Mouse (Mus musculus): ENCODE results near the gene Arsg.
"Not testable (repeated sequence)": the region's sequence is repeated elsewhere in the genome, so short reads cannot be mapped to it uniquely, and the experiment has no call there.

Gene Arsg

DNA sequence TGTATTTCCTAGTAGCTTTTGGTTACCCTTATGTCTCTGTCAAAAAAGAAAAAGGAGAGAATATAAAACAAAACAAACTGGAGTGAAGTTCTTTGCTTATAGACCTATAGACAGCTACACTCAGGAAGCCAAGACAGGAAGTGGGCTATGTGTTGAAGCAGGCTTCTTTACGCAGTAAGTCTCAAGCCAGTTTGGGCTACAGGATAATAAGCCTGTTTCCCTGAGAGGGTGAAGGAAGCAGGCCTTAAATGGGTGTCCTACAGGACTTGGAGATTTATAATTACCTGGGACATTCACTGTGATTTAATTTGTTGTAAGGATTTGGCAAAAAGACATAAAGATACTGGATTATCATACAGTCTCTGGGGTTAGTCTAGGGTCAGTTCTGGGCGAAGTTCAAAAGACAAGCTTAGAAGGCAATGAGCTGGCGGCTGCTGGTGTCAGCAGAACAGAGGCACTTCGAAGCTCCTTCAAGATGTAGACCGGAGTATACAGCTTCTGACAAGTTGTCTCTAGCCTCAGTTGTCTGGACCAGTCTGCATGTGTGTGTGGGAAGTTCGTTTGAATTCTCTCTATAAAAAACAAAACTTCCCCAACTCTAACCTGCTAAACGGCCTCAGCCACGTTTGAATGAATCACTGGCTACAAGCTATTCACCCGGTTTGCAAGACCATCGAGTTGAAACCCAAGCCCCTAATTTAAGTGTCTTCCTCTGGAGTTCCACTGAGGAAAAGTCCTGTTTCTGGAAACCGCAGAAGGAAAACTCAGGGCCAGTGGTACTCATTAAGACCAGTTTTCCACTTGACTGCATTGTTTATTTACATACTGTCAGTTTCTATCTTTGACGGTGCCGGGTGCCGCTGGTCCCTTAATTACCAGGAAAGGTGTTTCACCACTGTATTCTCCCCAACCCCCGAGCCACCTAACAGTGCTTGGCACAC lies 2.0 kb upstream of the Arsg start:
- DNase-seq: no peak

DNA sequence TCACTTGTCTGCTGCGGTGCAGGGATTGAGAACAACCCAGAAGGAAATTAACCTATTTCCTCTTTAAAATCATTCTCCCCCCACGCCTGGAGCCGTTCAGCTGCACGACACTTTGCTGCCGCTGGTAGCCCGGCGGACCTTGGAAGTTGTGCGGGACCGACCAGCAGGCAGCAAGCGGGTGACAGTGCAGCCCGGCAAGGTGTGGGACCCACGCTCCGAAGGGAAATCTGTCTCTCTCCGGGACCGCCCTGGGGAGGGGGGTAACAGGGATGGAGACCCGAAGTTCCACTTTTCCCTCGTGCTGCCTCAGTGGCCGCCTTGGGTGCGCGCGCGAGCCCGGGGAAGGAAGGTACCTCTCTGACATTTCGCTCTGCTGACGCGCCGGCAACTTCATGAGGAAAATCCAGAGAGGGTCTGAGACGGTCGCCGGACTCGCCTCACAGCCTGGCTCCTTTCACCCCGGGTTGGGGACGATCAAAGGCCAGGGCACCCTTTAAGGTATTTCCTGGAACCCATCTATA lies 943 bp upstream of the Arsg start:
- peak; percentile 51 for DNase-seq

GRCm38 (mm10) chr11:109472821-109473170 lies 378 bp upstream of the Arsg start:
- no peak for DNase-seq

GRCm38 (mm10) chr11:109474086-109474742 lies 1.0 kb downstream of the Arsg start:
- no peak for DNase-seq

DNA sequence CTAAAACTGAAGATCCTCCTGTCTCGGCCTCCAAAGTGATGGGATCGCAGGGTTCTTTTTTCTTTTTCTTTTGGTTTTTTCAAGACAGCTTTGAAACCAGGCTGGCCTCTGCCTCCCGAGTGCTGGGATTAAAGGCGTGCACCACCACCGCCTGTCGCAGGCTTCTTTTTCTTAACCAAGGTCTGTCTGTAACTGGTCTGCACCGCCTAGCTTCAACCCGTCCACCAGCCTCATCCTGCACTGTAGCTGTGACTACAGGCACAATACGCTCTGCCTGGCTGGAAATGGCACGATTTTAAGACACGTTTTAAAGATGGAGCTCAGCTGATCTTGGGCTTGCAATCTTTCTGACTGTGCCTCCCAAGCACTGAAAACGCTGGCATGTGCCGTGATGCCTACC lies 1.7 kb downstream of the Arsg start:
- DNase-seq: no peak

- DNase-seq: no peak
Observed at GRCm38 (mm10) chr11:109475717-109476116, 2.5 kb downstream of the Arsg start.

DNA sequence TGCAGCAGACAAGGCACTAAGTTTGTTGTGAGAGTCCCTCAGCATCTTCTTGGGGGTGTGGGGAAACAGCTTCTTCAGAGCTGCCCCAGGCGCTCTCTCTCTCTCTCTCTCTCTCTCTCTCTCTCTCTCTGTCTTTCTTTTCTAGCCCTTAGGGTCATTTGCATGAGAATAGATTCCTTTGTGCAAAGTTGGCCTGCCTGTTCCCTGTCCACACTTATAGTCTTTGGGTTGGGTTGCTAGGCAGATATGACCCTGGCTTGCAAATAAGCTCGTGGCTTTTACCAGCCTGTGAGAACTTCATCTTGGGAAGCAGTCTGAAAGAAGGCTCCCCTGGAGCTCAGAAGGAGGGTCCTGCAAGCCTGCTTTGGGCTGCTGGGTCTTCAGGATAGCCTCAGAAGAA lies 3.1 kb downstream of the Arsg start:
- DNase-seq: no peak

DNA sequence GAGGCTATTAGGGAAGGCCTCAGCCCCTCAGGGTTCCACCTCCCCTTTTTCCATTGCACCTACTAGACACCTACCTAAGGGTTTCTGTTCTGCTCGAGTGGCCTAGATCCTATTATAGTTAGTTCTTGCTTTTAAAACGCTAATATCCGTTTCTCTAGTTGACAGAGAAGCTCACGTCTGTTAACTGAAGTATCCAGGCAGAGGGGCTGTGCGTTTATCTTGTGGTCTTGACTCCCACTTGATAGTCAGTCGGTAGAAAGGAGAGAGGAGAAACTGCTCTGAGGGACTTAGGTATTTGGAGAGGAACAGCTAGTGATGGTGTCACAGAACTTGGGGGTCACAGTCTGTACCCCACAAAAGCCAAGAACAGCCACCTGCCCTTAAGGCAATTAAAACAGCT lies 3.5 kb downstream of the Arsg start:
- no peak for DNase-seq

GRCm38 (mm10) chr11:109477606-109478380 lies 4.6 kb downstream of the Arsg start:
- DNase-seq: no peak

- no peak for DNase-seq
Observed at GRCm38 (mm10) chr11:109479575-109480285, 6.6 kb downstream of the Arsg start.

- DNase-seq: no peak
Observed at GRCm38 (mm10) chr11:109480440-109480839, 7.3 kb downstream of the Arsg start.

GRCm38 (mm10) chr11:109485398-109486045 lies 12.3 kb downstream of the Arsg start:
- no peak for DNase-seq

DNA sequence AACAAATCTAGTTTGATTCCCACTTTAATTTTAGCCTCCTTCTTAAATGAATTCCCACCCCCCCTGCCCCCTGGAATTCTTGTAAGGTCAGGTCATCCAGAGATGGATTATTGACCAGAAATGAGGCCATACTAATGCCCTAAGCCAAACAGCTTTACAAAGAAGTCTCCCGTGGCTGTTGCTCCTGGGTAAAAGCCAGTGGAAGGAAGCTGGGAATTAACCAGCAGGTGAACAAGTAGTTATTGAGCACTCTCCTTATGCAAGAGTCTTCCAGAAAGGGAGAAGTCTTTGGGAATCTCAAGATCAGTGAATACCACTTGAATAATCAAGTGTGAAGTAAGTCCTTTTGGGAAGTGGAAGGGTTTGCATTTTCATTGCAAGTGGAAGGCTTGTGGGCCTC lies 13.9 kb downstream of the Arsg start:
- no peak for DNase-seq

- DNase-seq: no peak
Observed at GRCm38 (mm10) chr11:109487991-109488684, 15.0 kb downstream of the Arsg start.

DNA sequence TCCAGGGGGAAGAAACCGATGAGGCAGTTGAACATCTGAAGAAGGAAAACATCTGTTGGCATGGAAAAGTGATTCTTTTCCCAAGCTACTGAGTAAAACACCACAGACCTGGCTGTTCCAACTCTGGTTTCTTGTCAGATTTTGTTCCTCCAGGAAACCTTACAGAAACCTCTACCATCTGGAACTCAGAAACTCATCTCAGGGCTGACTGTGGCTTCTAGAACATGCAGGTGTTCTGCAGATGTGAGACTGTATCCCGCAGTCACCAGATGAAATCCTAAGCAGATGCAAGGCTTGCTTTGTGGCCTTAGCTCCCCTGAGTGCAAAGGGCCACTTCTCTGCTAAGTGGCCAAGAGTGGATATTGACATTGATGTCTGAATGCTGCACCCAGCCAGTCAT lies 16.6 kb downstream of the Arsg start:
- DNase-seq: no peak

DNA sequence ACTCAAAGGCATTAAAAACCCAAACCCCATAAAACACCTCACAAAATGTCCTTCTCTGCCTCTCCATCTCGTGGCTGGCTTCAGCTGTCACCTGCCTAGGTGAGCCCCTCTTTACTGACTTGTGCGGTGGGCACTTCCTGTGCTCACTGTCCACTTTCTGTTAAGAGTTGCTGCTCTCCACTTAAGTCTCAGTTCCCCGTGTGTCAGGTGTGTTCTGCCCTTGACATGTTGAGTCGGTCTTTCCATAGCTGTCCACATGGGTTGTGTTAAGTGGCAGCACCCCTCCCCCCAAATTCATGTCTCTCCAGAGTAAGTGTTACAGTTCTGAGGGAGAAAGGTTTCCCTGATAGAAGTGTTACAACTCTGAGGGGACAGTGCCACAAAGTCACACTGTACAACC lies 18.7 kb downstream of the Arsg start:
- DNase-seq: no peak

GRCm38 (mm10) chr11:109492847-109493464 lies 19.8 kb downstream of the Arsg start:
- not testable (repeated sequence) for DNase-seq

DNA sequence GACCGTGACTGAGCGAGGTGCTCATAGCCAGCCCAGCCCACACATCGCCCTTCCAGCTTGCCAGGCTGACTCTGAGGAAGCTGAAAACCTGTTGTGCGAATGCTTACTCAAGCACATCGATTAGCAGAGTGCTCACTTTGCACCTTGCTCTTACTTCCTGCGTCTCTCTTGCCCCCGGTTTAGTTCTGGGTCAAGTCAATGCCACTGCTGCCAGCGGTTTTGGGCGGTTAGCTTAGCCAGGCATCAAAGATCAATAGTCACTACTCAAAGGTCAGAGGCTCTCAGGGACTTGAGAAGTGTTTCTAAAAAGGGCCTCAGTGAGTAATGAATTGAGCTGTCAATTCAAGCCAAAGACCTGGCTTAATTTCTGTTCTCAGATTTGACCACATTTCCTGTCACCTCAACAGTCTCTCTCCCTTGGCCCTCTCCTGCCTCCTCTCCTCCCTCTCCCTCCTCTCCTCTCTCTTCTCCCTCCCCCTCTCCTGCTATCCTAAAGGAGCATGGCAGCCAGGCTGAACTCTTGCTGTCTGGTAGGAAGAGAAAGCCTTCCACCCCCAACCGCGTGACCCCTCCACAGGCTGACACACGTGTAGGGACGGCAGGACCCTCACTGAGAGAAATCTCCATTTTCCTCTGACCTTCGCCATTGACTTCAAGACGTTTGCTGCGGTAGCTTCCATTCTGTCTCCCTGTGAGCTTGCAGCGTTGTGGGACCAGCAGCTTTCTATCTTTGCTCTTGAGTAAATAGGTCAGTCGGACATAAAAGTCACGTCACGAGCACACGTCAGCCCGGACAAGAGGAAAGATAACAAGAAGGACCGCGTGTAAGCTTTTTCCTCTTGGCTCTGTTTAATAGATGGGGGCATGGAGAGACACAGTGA lies 22.0 kb downstream of the Arsg start:
- DNase-seq: no peak

GRCm38 (mm10) chr11:109495771-109496474 lies 22.7 kb downstream of the Arsg start:
- DNase-seq: no peak
